Mouse (Mus musculus) liver, embryonic 11.5 days (tissue): Measurements from ENCODE around the gene Rtn1. TPM values are rescaled to one million over a fixed set of nuclear protein-coding genes. Genes with fewer than 3 reads are reported as not detected.

Experiments
- ATAC-seq: fragments of 200-750 bp; cut with Nextera tagmentation; replicated peaks from 2 replicates; pipeline ENCODE4 v1.8.0; 2017; ENCODE audit warnings: moderate number of reproducible peaks, mild to moderate bottlenecking, moderate TSS enrichment, moderate library complexity; ENCODE audit not compliant: low FRiP score
- DNase-seq: peaks from one replicate; pipeline ENCODE4 v3.0.0-alpha.2; 2017; ENCODE audit warnings: low spot score
- H3K27ac ChIP-seq: fragments of 300-500 bp; sonication (generic); 2 replicates; pipeline ENCODE4 v1.5.1; 2014; ENCODE audit warnings: mild to moderate bottlenecking, low read depth, low read length, control low read depth
- H3K27me3 ChIP-seq: fragments of 300-500 bp; sonication (generic); replicated peaks from 2 replicates; pipeline ENCODE4 v1.6.1; 2014; ENCODE audit warnings: low read length, mixed read lengths; ENCODE audit not compliant: control insufficient read depth, insufficient read depth
- H3K36me3 ChIP-seq: fragments of 300-500 bp; sonication (generic); 2 replicates; pipeline ENCODE4 v1.6.1; 2014; ENCODE audit warnings: mild to moderate bottlenecking, low read length, moderate library complexity, mixed read lengths; ENCODE audit not compliant: control insufficient read depth, insufficient read depth
- H3K4me1 ChIP-seq: fragments of 300-500 bp; sonication (generic); replicated peaks from 2 replicates; pipeline ENCODE4 v1.6.1; 2014; ENCODE audit warnings: low read length, mixed read lengths; ENCODE audit not compliant: control insufficient read depth, insufficient read depth
- H3K4me2 ChIP-seq: fragments of 300-500 bp; sonication (generic); 2 replicates; pipeline ENCODE4 v1.6.1; 2014; ENCODE audit warnings: mild to moderate bottlenecking, control low read depth, moderate library complexity
- H3K4me3 ChIP-seq: fragments of 300-500 bp; sonication (generic); 2 replicates; pipeline ENCODE4 v1.5.1; 2014; ENCODE audit warnings: low read depth, low read length, control low read depth
- H3K9ac ChIP-seq: fragments of 300-500 bp; sonication (generic); 2 replicates; pipeline ENCODE4 v1.6.1; 2014; ENCODE audit warnings: low read depth, low read length, control low read depth
- H3K9me3 ChIP-seq: fragments of 300-500 bp; sonication (generic); 2 replicates; pipeline ENCODE4 v1.6.1; 2016; ENCODE audit warnings: low read length, inconsistent platforms, mixed read lengths; ENCODE audit not compliant: control insufficient read depth
- WGBS: fragments of 180-500 bp; shearing (Covaris S2); extraction: QIAGEN DNeasy Blood & Tissue Kit; methylation state at CpG from one replicate; pipeline ENCODE4 v1.1.7; 2014; 5-methylcytosine and 5-hydroxymethylcytosine counted together
- polyA plus RNA-seq: library from polyadenylated mRNA; unstranded; fragments of >200 nt; fragmentation: Nextera tagmentation; extraction: Ambion mirVana; gene quantifications from 2 replicates; pipeline ENCODE4 v1.2.1, GENCODE M21; 2014

The Rtn1 gene
- polyA plus RNA-seq, 1 experiment from 2014 or later, result 3.6 TPM

- Histone ChIP-seq H3K36me3 (no peaks in the 10 kb centered on the region), H3K9ac (no peak overlapping the region), H3K4me3 (no peak overlapping the region), H3K27me3 (no peaks in the 10 kb centered on the region), H3K4me1 (no peaks in the 10 kb centered on the region), H3K27ac (no peak overlapping the region), H3K9me3 (no peaks in the 10 kb centered on the region), H3K4me2 (no peak overlapping the region)
- no peak for DNase-seq
- no peak for ATAC-seq
- 64% methylated on average over 12 of the region's 12 CpGs for WGBS
Measured at GRCm38 (mm10) chr12:72365231-72366103, 43.4 kb downstream of the Rtn1 start.

DNA sequence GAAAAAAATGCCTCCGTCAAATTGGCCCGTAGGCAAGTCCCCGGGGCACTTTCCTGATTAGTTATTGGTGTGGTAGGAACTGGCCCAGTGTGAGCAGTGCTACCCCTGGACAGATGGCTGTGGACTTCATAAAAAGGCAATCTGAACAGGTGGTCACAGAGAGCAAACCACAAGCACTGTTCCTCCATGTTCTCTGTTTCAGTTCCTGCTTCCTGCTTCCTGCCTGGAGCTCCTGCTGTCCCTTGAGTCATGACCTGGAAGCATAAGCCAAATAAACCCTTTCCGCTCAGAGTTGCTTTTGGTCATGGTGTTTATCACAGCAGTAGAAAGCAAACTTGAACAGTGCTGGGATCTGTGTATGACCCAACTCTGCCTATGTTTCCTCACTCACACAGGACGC, 44.3 kb downstream of the Rtn1 start:
- H3K36me3 ChIP-seq, result no peaks in the 10 kb centered on the region
- H3K4me2 ChIP-seq, result no peak overlapping the region
- no peaks in the 10 kb centered on the region for H3K27me3 ChIP-seq
- no peak overlapping the region for H3K4me3 ChIP-seq
- H3K27ac ChIP-seq, result no peak overlapping the region
- ATAC-seq (no peak), DNase-seq (no peak)
- no peaks in the 10 kb centered on the region for H3K9me3 ChIP-seq
- WGBS, result 90% methylated on average over 5 of the region's 5 CpGs
- H3K9ac ChIP-seq, result no peak overlapping the region
- no peaks in the 10 kb centered on the region for H3K4me1 ChIP-seq

DNA sequence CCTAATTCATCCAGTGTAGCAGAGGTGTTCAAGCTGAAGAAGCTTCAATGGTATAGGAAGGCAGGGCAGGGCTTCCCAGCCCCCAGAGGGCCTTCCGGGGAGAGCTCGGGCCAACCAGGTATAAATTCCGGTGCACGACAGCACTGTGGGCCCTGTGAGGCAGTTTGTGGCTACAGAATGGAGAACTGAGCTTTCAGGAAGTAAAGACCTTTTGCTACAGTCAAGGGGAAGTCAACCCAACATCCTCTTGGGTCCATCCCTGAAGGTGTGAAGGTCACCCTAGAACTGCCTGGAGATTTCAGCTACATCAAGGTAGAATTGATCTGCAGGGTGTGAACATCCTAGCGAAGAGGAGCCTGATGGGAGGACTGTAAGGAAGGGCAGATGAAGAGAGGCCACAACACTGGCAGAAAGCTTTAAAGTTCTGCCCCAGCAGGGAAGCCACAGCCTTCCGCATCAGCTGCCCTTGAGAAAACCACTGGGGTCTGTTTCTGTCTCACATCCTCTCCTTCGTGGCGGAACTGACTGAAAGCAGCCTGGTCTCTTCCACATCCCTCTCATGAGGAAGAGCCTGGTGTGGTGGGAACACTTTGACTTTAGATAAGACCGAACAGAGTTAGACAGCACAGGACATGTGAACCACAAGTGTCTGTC, 47.0 kb downstream of the Rtn1 start:
- Histone ChIP-seq H3K9ac (no peak overlapping the region), H3K27ac (no peak overlapping the region), H3K9me3 (no peaks in the 10 kb centered on the region), H3K4me3 (no peak overlapping the region), H3K27me3 (no peaks in the 10 kb centered on the region), H3K4me2 (no peak overlapping the region), H3K4me1 (no peaks in the 10 kb centered on the region), H3K36me3 (no peaks in the 10 kb centered on the region)
- DNase-seq, result no peak
- ATAC-seq, result no peak; the same call in 1 of the 2 replicates
- WGBS, result 29% methylated on average over 9 of the region's 9 CpGs

GRCm38 (mm10) chr12:72360926-72361615, 47.8 kb downstream of the Rtn1 start:
- Histone ChIP-seq H3K4me1 (no peaks in the 10 kb centered on the region), H3K9ac (no peak overlapping the region), H3K27ac (no peak overlapping the region), H3K36me3 (no peaks in the 10 kb centered on the region), H3K4me3 (no peak overlapping the region), H3K9me3 (no peaks in the 10 kb centered on the region), H3K27me3 (no peaks in the 10 kb centered on the region), H3K4me2 (no peak overlapping the region)
- WGBS, result 71% methylated on average over 5 of the region's 5 CpGs
- no peak for ATAC-seq
- no peak for DNase-seq

GRCm38 (mm10) chr12:72359903-72360302, 49.0 kb downstream of the Rtn1 start:
- DNase-seq (no peak), ATAC-seq (no peak)
- Histone ChIP-seq H3K9me3 (no peaks in the 10 kb centered on the region), H3K4me2 (no peak overlapping the region), H3K27me3 (no peaks in the 10 kb centered on the region), H3K36me3 (no peaks in the 10 kb centered on the region), H3K9ac (no peak overlapping the region), H3K4me3 (no peak overlapping the region), H3K4me1 (no peaks in the 10 kb centered on the region), H3K27ac (no peak overlapping the region)
- 41% methylated on average over 3 of the region's 3 CpGs for WGBS

- H3K4me1 ChIP-seq, result no peaks in the 10 kb centered on the region
- H3K9ac ChIP-seq, result no peak overlapping the region
- no peaks in the 10 kb centered on the region for H3K9me3 ChIP-seq
- DNase-seq (no peak), ATAC-seq (no peak)
- no peaks in the 10 kb centered on the region for H3K27me3 ChIP-seq
- no peak overlapping the region for H3K4me3 ChIP-seq
- no peak overlapping the region for H3K4me2 ChIP-seq
- no peaks in the 10 kb centered on the region for H3K36me3 ChIP-seq
- 59% methylated on average over 11 of the region's 11 CpGs for WGBS
- H3K27ac ChIP-seq, result no peak overlapping the region
Measured at GRCm38 (mm10) chr12:72357667-72358420, 51.0 kb downstream of the Rtn1 start.

DNA sequence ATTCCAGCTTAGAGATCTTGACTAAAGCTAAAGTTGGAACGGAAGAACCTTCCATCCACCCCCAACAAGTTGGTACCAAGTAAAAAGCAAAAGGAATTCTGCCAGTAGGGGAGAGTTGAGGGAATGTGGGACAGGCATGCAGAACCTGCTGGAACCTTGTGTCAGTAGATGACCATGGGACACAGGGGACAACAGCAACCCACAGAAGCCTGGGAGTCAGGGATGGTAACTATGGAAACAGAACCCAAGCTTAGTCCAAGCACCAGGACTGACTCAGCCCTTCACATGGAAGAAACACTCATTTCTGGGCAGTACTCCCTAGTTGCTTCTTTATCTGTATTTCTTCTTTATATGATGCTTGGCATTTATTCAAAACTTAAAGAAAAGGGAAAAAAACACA, 54.6 kb downstream of the Rtn1 start:
- no peaks in the 10 kb centered on the region for H3K4me1 ChIP-seq
- 68% methylated on average over 1 of the region's 1 CpGs for WGBS

GRCm38 (mm10) chr12:72353506-72353905, 55.3 kb downstream of the Rtn1 start:
- H3K36me3 ChIP-seq, result no peaks in the 10 kb centered on the region
- no peaks in the 10 kb centered on the region for H3K4me1 ChIP-seq
- ATAC-seq (no peak), DNase-seq (no peak)
- H3K9me3 ChIP-seq, result no peaks in the 10 kb centered on the region
- 77% methylated on average over 1 of the region's 1 CpGs for WGBS
- no peak overlapping the region for H3K27ac ChIP-seq
- H3K27me3 ChIP-seq, result no peaks in the 10 kb centered on the region
- H3K4me2 ChIP-seq, result no peak overlapping the region
- no peak overlapping the region for H3K9ac ChIP-seq
- no peak overlapping the region for H3K4me3 ChIP-seq

More for the DNA sequence above, 54.6 kb downstream of the Rtn1 start:
- H3K9me3 ChIP-seq, result no peaks in the 10 kb centered on the region
- H3K4me3 ChIP-seq, result no peak overlapping the region
- DNase-seq (no peak), ATAC-seq (no peak)
- H3K27ac ChIP-seq, result no peak overlapping the region
- no peaks in the 10 kb centered on the region for H3K36me3 ChIP-seq
- H3K9ac ChIP-seq, result no peak overlapping the region
- H3K4me2 ChIP-seq, result no peak overlapping the region
- H3K27me3 ChIP-seq, result no peaks in the 10 kb centered on the region
